Mouse (Mus musculus) testis, adult 2 months (tissue): Measurements from ENCODE around the gene Zfp985.

ENCODE experiments used
- CTCF ChIP-seq: fragments of 200-500 bp; IDR thresholded peaks from 2 replicates; pipeline ENCODE4 v1.5.1; 2012; ENCODE audit warnings: low read depth, mild to moderate bottlenecking, inconsistent platforms, low read length, moderate library complexity; ENCODE audit not compliant: control insufficient read depth, insufficient read depth, insufficient replicate concordance
- POLR2A ChIP-seq: fragments of 200-500 bp; IDR thresholded peaks from 2 replicates; pipeline ENCODE4 v1.6.1; 2012; ENCODE audit warnings: low read depth, mild to moderate bottlenecking, inconsistent platforms, low read length, moderate library complexity; ENCODE audit not compliant: control insufficient read depth

DNA sequence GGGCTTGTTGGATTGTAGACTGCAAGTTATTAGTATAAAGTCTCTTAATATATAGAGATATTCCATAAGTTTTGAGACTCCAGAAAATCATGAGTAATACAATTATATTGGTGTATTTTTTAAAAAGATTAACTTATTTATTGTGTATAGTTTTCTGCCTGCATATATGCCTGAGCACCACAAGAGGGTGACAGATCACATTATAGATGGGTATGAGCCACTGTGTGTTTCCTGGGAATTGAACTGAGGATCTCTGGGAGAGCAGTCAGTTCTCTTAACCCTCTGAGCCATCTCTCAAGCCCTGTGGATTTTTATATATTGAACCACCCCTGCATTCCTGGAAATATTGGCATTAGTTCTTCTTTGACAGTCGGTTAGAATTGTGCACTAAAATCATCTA lies 22.7 kb upstream of the Zfp985 start:
- TF ChIP-seq CTCF (no peak), POLR2A (no peak)
